Mouse (Mus musculus) MEL (cell line): ENCODE data around the gene Vtcn1. TPM values are rescaled to one million over a fixed set of nuclear protein-coding genes. Genes with fewer than 3 reads are reported as not detected.

ENCODE experiments used
- DNase-seq: peaks from one replicate; pipeline ENCODE4 v3.0.0; 2011; ENCODE audit warnings: low read depth, low spot score
- H3K27ac ChIP-seq: 2 replicates; pipeline ENCODE4 v1.5.1; 2012; ENCODE audit warnings: low read depth, mild to moderate bottlenecking, control low read depth, low read length, moderate library complexity; ENCODE audit not compliant: control insufficient read depth
- H3K27me3 ChIP-seq, 2 experiments: fragments of 150-350 bp in 1 of 2; sonication (generic) in 1 of 2; 2 replicates each; pipeline ENCODE4 v1.6.1; 2012; ENCODE audit warnings: low read length in 2 of 2, mild to moderate bottlenecking in 2 of 2, improper control_type of control experiment in 1 of 2, moderate library complexity in 1 of 2; ENCODE audit not compliant: insufficient read depth in 2 of 2, control insufficient read depth in 1 of 2
- H3K36me3 ChIP-seq, 2 experiments: 2 replicates each; pipeline ENCODE4 v1.6.1; 2012 to 2014; ENCODE audit warnings: low read length in 2 of 2, improper control_type of control experiment in 1 of 2, inconsistent platforms in 1 of 2, mild to moderate bottlenecking in 1 of 2; ENCODE audit not compliant: insufficient read depth in 2 of 2, control insufficient read depth in 1 of 2
- H3K4me1 ChIP-seq, 2 experiments: fragments of 150-350 bp in 1 of 2; sonication (generic) in 1 of 2; 2 replicates each; pipeline ENCODE4 v1.6.1; 2012; ENCODE audit warnings: low read length in 2 of 2, improper control_type of control experiment in 1 of 2, mild to moderate bottlenecking in 1 of 2; ENCODE audit not compliant: insufficient read depth in 2 of 2, control insufficient read depth in 1 of 2
- H3K4me3 ChIP-seq, 2 experiments: fragments of 150-350 bp in 1 of 2; sonication (generic) in 1 of 2; 2 replicates each; pipeline ENCODE4 v1.5.1; 2012; ENCODE audit warnings: low read depth in 2 of 2, low read length in 2 of 2, mild to moderate bottlenecking in 2 of 2, moderate library complexity in 2 of 2, control low read depth in 1 of 2, improper control_type of control experiment in 1 of 2; ENCODE audit not compliant: control insufficient read depth in 1 of 2, insufficient read depth in 1 of 2
- H3K79me2 ChIP-seq: 2 replicates; pipeline ENCODE4 v1.6.1; 2012; ENCODE audit warnings: mild to moderate bottlenecking, low read length, moderate library complexity; ENCODE audit not compliant: control insufficient read depth, poor library complexity, insufficient read depth
- H3K9ac ChIP-seq: 2 replicates; pipeline ENCODE4 v1.6.1; 2012; ENCODE audit warnings: low read depth, mild to moderate bottlenecking, control low read depth, low read length, moderate library complexity; ENCODE audit not compliant: control insufficient read depth, poor library complexity, severe bottlenecking
- H3K9me3 ChIP-seq: fragments of 150-350 bp; sonication (generic); replicated peaks from 2 replicates; pipeline ENCODE4 v1.6.1; 2012; ENCODE audit warnings: mild to moderate bottlenecking, low read length, improper control_type of control experiment, moderate library complexity; ENCODE audit not compliant: insufficient read depth
- BHLHE40 ChIP-seq: IDR thresholded peaks from 2 replicates; pipeline ENCODE4 v1.6.1; 2012; ENCODE audit warnings: low read depth, mild to moderate bottlenecking, inconsistent platforms, low read length, improper control_type of control experiment, borderline replicate concordance
- CHD1 ChIP-seq: IDR thresholded peaks from 2 replicates; pipeline ENCODE4 v1.6.1; 2012; ENCODE audit warnings: low read depth, mild to moderate bottlenecking, inconsistent platforms, low read length, improper control_type of control experiment
- CTCF ChIP-seq, 3 experiments: IDR thresholded peaks in 2 of 3; conservative IDR thresholded peaks in 1 of 3; 2 replicates each; pipeline ENCODE4 v1.5.1; 2011 to 2012; ENCODE audit warnings: low read length in 3 of 3, low read depth in 2 of 3, mild to moderate bottlenecking in 2 of 3, improper control_type of control experiment in 1 of 3, inconsistent platforms in 1 of 3, mixed read lengths in 1 of 3, moderate library complexity in 1 of 3; ENCODE audit not compliant: control insufficient read depth in 1 of 3, insufficient read depth in 1 of 3, poor library complexity in 1 of 3, severe bottlenecking in 1 of 3
- E2F4 ChIP-seq: IDR thresholded peaks from 2 replicates; pipeline ENCODE4 v1.6.1; 2011; ENCODE audit warnings: low read depth, low read length, improper control_type of control experiment, borderline replicate concordance
- ELF1 ChIP-seq: IDR thresholded peaks from 2 replicates; pipeline ENCODE4 v1.6.1; 2014; ENCODE audit warnings: low read depth, mild to moderate bottlenecking, inconsistent platforms, low read length, improper control_type of control experiment, moderate library complexity
- EP300 ChIP-seq, 2 experiments: IDR thresholded peaks; 2 replicates each; pipeline ENCODE4 v1.6.1; 2011; ENCODE audit warnings: improper control_type of control experiment in 2 of 2, low read length in 2 of 2, low read depth in 1 of 2, mild to moderate bottlenecking in 1 of 2
- ETS1 ChIP-seq: IDR thresholded peaks from 2 replicates; pipeline ENCODE4 v1.6.1; 2012; ENCODE audit warnings: low read depth, mild to moderate bottlenecking, inconsistent platforms, low read length, improper control_type of control experiment, moderate library complexity
- GABPA ChIP-seq: IDR thresholded peaks from 2 replicates; pipeline ENCODE4 v1.6.1; 2012; ENCODE audit warnings: low read depth, mild to moderate bottlenecking, inconsistent platforms, low read length, improper control_type of control experiment, moderate library complexity
- HCFC1 ChIP-seq: IDR thresholded peaks from 2 replicates; pipeline ENCODE4 v1.6.1; 2012; ENCODE audit warnings: low read depth, mild to moderate bottlenecking, inconsistent platforms, low read length, improper control_type of control experiment, moderate library complexity
- JUND ChIP-seq: IDR thresholded peaks from 2 replicates; pipeline ENCODE4 v1.6.1; 2011; ENCODE audit warnings: low read depth, mild to moderate bottlenecking, improper control_type of control experiment, low read length
- KAT2A ChIP-seq: conservative IDR thresholded peaks from 2 replicates; pipeline ENCODE4 v1.6.1; 2012; ENCODE audit warnings: low read depth, low read length, improper control_type of control experiment, inconsistent platforms
- MAX ChIP-seq: IDR thresholded peaks from 2 replicates; pipeline ENCODE4 v1.6.1; 2011; ENCODE audit warnings: low read length, improper control_type of control experiment
- MEF2A ChIP-seq: IDR thresholded peaks from 2 replicates; pipeline ENCODE4 v1.6.1; 2014; ENCODE audit warnings: low read depth, mild to moderate bottlenecking, inconsistent platforms, low read length, improper control_type of control experiment; ENCODE audit not compliant: poor library complexity, insufficient replicate concordance, severe bottlenecking; ENCODE audit errors: extremely low read depth
- MYB ChIP-seq: IDR thresholded peaks from 2 replicates; pipeline ENCODE4 v1.6.1; 2011; ENCODE audit warnings: mild to moderate bottlenecking, low read depth, low read length, improper control_type of control experiment
- MYC ChIP-seq: IDR thresholded peaks from 2 replicates; pipeline ENCODE4 v1.6.1; 2011; ENCODE audit warnings: low read depth, mild to moderate bottlenecking, low read length, improper control_type of control experiment, moderate library complexity
- NRF1 ChIP-seq: IDR thresholded peaks from 2 replicates; pipeline ENCODE4 v1.6.1; 2014; ENCODE audit warnings: low read depth, mild to moderate bottlenecking, inconsistent platforms, low read length, improper control_type of control experiment, moderate library complexity; ENCODE audit not compliant: poor library complexity, insufficient read depth, severe bottlenecking
- POLR2A ChIP-seq, 2 experiments: IDR thresholded peaks; 2 replicates each; pipeline ENCODE4 v1.6.1; 2011 to 2012; ENCODE audit warnings: low read length in 2 of 2, mild to moderate bottlenecking in 2 of 2, control low read depth in 1 of 2, improper control_type of control experiment in 1 of 2, low read depth in 1 of 2, moderate library complexity in 1 of 2; ENCODE audit not compliant: control insufficient read depth in 1 of 2, insufficient read depth in 1 of 2, poor library complexity in 1 of 2
- POLR2AphosphoS2 ChIP-seq: IDR thresholded peaks from 2 replicates; pipeline ENCODE4 v1.6.1; 2011; ENCODE audit warnings: low read length, improper control_type of control experiment
- RAD21 ChIP-seq: IDR thresholded peaks from 2 replicates; pipeline ENCODE4 v1.6.1; 2011; ENCODE audit warnings: mild to moderate bottlenecking, low read depth, low read length, improper control_type of control experiment
- RCOR1 ChIP-seq: IDR thresholded peaks from 2 replicates; pipeline ENCODE4 v1.6.1; 2012; ENCODE audit warnings: low read depth, mild to moderate bottlenecking, inconsistent platforms, low read length, improper control_type of control experiment
- TAL1 ChIP-seq: IDR thresholded peaks from 2 replicates; pipeline ENCODE4 v1.6.1; 2012; ENCODE audit warnings: mild to moderate bottlenecking, inconsistent platforms, low read length, moderate library complexity, mixed read lengths
- TCF12 ChIP-seq: IDR thresholded peaks from 2 replicates; pipeline ENCODE4 v1.6.1; 2014; ENCODE audit warnings: low read depth, mild to moderate bottlenecking, inconsistent platforms, low read length, improper control_type of control experiment, moderate library complexity
- USF1 ChIP-seq: IDR thresholded peaks from 2 replicates; pipeline ENCODE4 v1.6.1; 2014; ENCODE audit warnings: low read depth, mild to moderate bottlenecking, inconsistent platforms, low read length, improper control_type of control experiment, moderate library complexity
- USF2 ChIP-seq, 2 experiments: IDR thresholded peaks; 2 replicates each; pipeline ENCODE4 v1.6.1; 2011 to 2012; ENCODE audit warnings: improper control_type of control experiment in 2 of 2, low read length in 2 of 2, borderline replicate concordance in 1 of 2, inconsistent platforms in 1 of 2, low read depth in 1 of 2, mild to moderate bottlenecking in 1 of 2; ENCODE audit not compliant: insufficient read depth in 1 of 2
- ZC3H11A ChIP-seq: IDR thresholded peaks from 2 replicates; pipeline ENCODE4 v1.6.1; 2012; ENCODE audit warnings: low read depth, mild to moderate bottlenecking, inconsistent platforms, low read length, improper control_type of control experiment
- ZKSCAN1 ChIP-seq: IDR thresholded peaks from 2 replicates; pipeline ENCODE4 v1.6.1; 2012; ENCODE audit warnings: low read depth, mild to moderate bottlenecking, inconsistent platforms, low read length, improper control_type of control experiment, moderate library complexity
- ZNF384 ChIP-seq: IDR thresholded peaks from 2 replicates; pipeline ENCODE4 v1.6.1; 2012; ENCODE audit warnings: low read depth, mild to moderate bottlenecking, inconsistent platforms, low read length, improper control_type of control experiment
- polyA plus RNA-seq, 2 experiments: library from polyadenylated mRNA; stranded (reverse) in 1 of 2; unstranded in 1 of 2; fragments of >175 nt in 1 of 2; fragments of >200 nt in 1 of 2; gene quantifications; 2 replicates each; pipeline versions ENCODE4 v1.2.1 to v1.2.4; 2012; ENCODE audit warnings: low replicate concordance in 2 of 2, low read depth in 1 of 2; ENCODE audit not compliant: insufficient read length in 2 of 2, insufficient read depth in 1 of 2, missing spikeins in 1 of 2
- total RNA-seq: library from RNA; depleted of rRNA; stranded (reverse); fragments of 300-350 nt; gene quantifications from 2 replicates; pipeline ENCODE4 v1.2.3, GENCODE M21; 2012

Gene Vtcn1
- total and polyA plus RNA-seq, 3 experiments: not detected

DNA sequence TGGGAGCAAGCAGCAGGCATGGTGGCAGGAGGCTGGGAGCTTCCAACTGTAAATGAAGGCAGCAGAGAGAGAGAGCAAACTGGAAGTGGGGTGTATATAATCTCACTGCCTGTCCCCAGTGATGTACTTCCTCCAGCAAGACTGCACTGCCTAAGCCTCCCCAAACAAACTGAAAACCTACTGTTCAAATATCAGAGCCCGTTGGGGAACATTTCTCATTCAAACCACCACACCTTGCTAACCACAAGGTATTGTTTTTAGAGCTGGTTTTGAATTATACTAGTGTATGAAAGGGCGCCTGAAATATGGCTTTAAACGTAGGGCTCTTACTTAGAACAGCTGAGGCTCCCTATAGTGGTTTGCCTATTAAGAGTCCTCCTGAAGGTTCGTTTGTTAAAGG is 6.5 kb upstream of the Vtcn1 start:
- H3K9ac ChIP-seq: no peak overlapping the region
- no peaks in the 10 kb centered on the region for H3K79me2 ChIP-seq
- TF ChIP-seq MYB: no peak
- TF ChIP-seq MEF2A: no peak
- TF ChIP-seq TAL1: no peak
- no peak for TF ChIP-seq ELF1
- TF ChIP-seq EP300 (IDR thresholded peaks at IDR 0.05; ENCODE audit: low read depth in 1 of 2, low read length in 2 of 2): no peak
- TF ChIP-seq RCOR1: no peak
- no peak for TF ChIP-seq KAT2A
- no peak for TF ChIP-seq MYC
- no peak for TF ChIP-seq GABPA
- no peak for TF ChIP-seq NRF1
- TF ChIP-seq POLR2A (IDR thresholded peaks at IDR 0.05; ENCODE audit: control insufficient read depth in 1 of 2, insufficient read depth in 1 of 2, low read depth in 1 of 2, low read length in 2 of 2, poor library complexity in 1 of 2): no peak
- TF ChIP-seq ZKSCAN1: no peak
- no peak for TF ChIP-seq USF2 (IDR thresholded peaks at IDR 0.05; ENCODE audit: borderline replicate concordance in 1 of 2, insufficient read depth in 1 of 2, low read depth in 1 of 2, low read length in 2 of 2)
- TF ChIP-seq ETS1: no peak
- TF ChIP-seq BHLHE40: no peak
- TF ChIP-seq POLR2AphosphoS2: no peak
- no peak for TF ChIP-seq RAD21
- TF ChIP-seq, all 39 proteins: peak for 0
- no peaks in the 10 kb centered on the region for H3K9me3 ChIP-seq
- no peak for DNase-seq
- no peaks in the 10 kb centered on the region for H3K36me3 ChIP-seq
- no peaks in the 10 kb centered on the region for H3K4me1 ChIP-seq
- H3K27me3 ChIP-seq: no peaks in the 10 kb centered on the region; a peak in 1 of 4 replicates
- no peak overlapping the region for H3K4me3 ChIP-seq
- no peak overlapping the region for H3K27ac ChIP-seq

DNA sequence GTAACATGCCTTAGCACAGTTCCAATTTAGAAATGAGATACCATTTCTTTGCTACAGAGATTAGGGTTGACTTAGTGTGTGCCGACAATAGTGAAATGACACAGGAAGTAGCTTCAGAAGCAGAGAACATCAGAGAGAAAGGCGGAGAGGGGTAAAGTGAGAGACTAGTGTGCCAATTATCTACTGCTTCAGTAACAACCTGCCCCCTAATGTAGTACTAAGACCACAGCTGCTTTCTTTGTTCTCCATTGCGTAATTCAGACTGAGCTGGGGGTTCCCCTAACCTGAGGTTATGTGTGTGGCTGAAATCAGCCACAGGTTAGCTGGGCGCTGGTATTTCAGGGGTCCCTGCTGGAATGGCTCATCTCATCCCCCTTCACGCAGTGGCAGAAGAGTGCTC is 5.7 kb upstream of the Vtcn1 start:
- Histone ChIP-seq H3K9ac (no peak overlapping the region), H3K27me3 (peaks cover 0 to 2% of the 10 kb centered on the region in 2 experiments; a peak in 1 of 4 replicates), H3K9me3 (no peaks in the 10 kb centered on the region), H3K79me2 (no peaks in the 10 kb centered on the region), H3K4me1 (no peaks in the 10 kb centered on the region), H3K36me3 (no peaks in the 10 kb centered on the region), H3K4me3 (no peak overlapping the region), H3K27ac (no peak overlapping the region)
- no peak for DNase-seq
- TF ChIP-seq MAX: no peak
- no peak for TF ChIP-seq ZC3H11A
- TF ChIP-seq CHD1: no peak
- TF ChIP-seq USF1: no peak
- no peak for TF ChIP-seq CTCF (IDR thresholded peaks at IDR 0.05 in 2 of 3, conservative IDR thresholded peaks at IDR 0.05 in 1 of 3; ENCODE audit: control insufficient read depth in 1 of 3, insufficient read depth in 1 of 3, low read depth in 2 of 3, low read length in 3 of 3, poor library complexity in 1 of 3, severe bottlenecking in 1 of 3)
- TF ChIP-seq ZNF384: no peak
- TF ChIP-seq JUND: no peak
- no peak for TF ChIP-seq MYC
- no peak for TF ChIP-seq KAT2A
- TF ChIP-seq TCF12: no peak
- TF ChIP-seq E2F4: no peak
- TF ChIP-seq TAL1: no peak
- no peak for TF ChIP-seq HCFC1
